Mouse (Mus musculus) adrenal gland, postnatal 4 days (tissue): ENCODE data around the gene Coq2. TPM values are rescaled to one million over a fixed set of nuclear protein-coding genes. Genes with fewer than 3 reads are reported as not detected.

Experiments
- DNase-seq, 2 experiments: peaks; one replicate each; pipeline ENCODE4 v3.0.0; 2021 to 2022; ENCODE audit warnings: low spot score in 2 of 2, mixed read lengths in 2 of 2
- total RNA-seq, 2 experiments: library from RNA; stranded (reverse); gene quantifications; 2 replicates each; pipeline ENCODE4 v1.2.3; 2021

Coq2 gene
- total RNA-seq, 2 experiments from 2014 or later: 56.4 to 57.1 TPM

GRCm38 (mm10) chr5:100663854-100664253 lies 11.1 kb downstream of the Coq2 start:
- DNase-seq: no peak

DNA sequence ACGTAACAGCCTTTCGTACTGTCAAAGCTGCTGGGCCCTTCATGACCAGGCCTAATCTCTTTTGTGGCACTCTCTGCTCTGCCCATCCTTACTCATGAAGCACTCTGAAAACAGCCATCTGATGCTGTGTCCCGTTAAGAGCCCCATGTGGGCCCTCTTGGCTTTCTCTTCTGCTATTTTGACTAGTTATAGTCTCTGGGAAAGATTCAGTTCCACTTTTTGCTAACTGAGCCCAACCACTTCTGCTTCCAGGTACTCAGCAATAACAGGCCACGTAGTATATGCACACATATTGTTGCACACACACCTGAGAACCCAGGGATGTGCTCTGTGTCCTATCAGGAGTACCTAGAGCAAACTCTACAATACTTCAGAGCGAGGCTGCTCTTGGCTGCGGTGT lies 11.9 kb downstream of the Coq2 start:
- no peak for DNase-seq

GRCm38 (mm10) chr5:100658460-100658859 lies 16.5 kb downstream of the Coq2 start:
- no peak for DNase-seq

GRCm38 (mm10) chr5:100656352-100656751 lies 18.6 kb downstream of the Coq2 start:
- DNase-seq: no peak

- no peak for DNase-seq
Measured at GRCm38 (mm10) chr5:100652327-100652726, 22.6 kb downstream of the Coq2 start.

DNA sequence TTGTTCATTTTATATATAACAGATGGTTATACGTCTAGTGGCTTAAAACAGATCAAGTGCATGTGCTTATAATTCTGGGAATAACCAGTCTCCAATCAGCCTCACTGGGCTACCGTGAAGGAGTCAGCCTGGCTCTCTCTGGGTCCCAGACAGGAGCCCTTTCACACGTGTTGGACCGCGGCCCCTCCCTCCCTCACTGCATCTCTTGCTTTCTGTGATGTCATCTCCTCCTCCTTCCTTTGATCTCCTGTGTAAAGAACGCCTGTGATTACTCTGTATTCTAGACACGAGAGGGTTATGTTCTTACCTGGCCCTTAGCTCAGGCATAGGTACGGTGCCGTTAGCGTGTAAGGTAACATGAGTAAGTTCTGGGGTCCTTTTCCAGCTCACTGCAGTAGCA lies 23.5 kb downstream of the Coq2 start:
- no peak for DNase-seq

- DNase-seq: no peak
Measured at GRCm38 (mm10) chr5:100650969-100651368, 24.0 kb downstream of the Coq2 start.

- no peak for DNase-seq
Measured at GRCm38 (mm10) chr5:100648546-100648945, 26.4 kb downstream of the Coq2 start.

- DNase-seq: no peak
Measured at GRCm38 (mm10) chr5:100648046-100648445, 26.9 kb downstream of the Coq2 start.

GRCm38 (mm10) chr5:100646558-100646957 lies 28.4 kb downstream of the Coq2 start:
- DNase-seq: no peak

DNA sequence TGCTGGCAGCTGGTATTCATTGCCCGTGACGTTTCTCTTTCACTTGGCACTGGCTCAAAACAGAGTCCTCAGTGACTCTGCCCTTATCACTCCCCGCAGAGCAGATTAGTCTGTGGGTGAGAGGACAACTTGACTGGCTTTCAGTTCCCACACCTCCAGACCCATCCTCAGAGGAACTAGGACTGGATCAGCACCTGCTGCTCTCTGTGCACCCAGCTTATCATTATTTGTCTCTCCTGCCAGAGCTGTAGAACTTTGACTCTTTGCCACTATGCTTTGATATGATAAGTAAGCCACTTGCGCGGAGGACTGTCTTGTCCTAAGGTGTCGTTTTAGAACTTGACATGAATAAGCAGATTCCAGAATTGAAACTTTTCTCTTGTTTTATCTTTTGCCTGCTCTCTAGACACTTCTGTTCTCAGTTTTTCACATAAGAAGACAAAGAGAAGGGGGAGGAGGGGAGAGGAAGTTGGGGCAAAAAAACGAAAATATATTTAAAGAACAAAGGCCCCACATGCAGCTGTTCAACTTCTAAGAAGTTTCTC lies 30.9 kb downstream of the Coq2 start:
- DNase-seq: no peak

DNA sequence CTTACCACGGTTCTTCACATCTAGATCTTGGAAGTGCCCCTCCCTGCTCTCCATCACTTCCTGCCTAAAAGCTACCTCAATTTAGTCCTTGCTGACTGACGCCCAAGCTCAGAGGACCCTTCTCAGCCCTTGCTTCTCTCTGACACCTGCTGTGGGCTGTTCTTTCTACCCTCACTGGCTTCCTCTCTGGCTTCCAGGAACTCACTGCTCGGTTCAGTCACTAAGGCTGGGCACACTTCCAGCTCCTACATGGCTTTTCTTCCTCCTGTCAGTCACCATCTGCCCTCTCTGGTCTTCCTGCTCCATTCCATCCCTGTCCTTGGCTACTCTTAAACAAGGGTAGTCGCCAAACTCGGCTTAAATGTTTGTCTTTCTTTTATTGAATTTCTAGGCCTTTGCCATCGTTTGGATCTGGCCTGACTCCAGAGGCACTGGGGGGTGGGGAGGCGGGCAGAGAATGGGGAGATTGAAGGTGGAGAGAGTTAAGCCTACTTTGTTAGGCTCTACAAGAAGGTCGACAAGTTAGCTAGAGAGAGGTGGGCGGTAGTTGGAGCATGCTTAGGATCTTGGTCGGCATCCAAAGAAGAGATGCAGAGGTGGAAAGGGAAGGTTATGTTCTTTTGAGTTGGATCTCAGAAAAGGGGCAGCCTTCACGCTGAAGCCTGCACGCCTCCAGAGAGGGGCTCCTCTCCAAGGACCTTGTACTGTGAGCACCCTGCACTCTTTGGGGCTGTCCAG lies 31.5 kb downstream of the Coq2 start:
- no peak for DNase-seq

DNA sequence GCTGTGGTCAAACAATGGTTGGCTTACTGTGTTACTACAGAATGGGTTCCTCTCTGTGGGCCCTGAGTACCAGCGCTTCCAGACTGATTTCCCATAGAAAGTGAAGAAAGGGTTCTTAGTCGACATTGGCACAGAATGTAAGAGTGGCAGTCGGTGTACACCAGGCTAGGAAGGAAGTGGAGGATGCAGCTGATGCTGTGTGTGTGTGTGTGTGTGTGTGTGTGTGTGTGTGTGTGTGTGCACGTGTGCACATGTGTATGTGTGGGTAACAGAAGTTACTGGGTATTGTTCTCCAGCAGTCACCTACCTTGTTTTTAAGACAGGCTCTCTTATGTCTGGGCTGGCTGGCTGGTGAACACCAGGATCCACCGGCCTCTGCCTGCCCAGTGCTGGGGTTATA lies 32.6 kb downstream of the Coq2 start:
- no peak for DNase-seq

- DNase-seq: no peak
Measured at GRCm38 (mm10) chr5:100638483-100638882, 36.5 kb downstream of the Coq2 start.

DNA sequence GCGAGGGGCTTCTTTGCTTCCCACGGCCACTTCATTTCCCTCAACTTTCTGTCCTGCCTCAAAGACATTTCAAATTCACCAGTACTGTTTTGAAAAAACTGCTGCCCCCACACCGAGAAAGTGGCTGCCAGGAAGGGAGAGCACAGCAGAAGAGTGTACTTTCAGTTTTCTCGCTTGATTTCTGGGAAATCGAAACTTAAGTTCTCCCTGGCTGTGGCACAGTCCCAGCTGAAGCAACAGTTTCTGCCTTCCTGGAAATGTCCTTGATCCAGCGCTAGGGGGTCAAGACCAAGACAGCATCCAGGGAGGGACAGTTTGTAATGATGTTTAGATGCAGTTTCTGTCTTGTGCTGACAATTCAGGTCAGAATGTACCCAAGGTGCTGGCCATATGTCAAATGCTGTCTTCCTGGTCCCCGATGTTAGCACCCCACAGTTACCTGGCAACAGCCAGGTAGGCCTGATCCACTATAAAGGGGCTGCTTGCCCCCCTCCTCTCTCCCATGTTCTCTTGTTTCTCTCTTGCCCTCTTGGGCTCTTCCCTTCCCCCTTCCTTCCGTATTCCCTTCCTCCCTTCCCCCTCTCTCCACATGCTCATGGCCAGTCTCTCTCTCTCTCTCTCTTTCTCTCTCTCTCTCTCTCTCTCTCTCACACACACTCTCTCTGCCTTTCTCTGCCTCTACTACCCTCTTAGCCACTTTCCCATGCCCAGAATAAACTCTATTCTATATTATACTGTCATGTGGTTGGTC lies 38.0 kb downstream of the Coq2 start:
- DNase-seq: no peak

DNA sequence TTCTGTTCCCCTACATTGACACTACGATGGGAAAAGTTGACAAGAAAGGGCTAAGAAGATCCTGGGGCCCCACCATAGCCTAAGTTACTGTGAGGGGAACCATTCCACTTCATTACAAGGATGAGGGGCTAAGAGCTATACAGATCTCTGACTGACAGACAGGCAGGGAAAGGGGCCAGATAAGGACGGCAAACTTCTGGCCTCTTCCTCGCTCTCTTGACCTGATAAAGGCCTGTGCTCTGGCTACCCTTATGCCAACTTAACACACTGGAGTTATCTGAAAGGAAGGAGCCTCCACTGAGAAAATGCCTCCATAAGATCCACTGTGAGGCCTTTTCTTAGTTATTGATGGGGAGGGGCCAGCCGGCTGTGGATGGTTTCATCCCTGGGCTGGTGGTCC lies 39.0 kb downstream of the Coq2 start:
- no peak for DNase-seq

DNA sequence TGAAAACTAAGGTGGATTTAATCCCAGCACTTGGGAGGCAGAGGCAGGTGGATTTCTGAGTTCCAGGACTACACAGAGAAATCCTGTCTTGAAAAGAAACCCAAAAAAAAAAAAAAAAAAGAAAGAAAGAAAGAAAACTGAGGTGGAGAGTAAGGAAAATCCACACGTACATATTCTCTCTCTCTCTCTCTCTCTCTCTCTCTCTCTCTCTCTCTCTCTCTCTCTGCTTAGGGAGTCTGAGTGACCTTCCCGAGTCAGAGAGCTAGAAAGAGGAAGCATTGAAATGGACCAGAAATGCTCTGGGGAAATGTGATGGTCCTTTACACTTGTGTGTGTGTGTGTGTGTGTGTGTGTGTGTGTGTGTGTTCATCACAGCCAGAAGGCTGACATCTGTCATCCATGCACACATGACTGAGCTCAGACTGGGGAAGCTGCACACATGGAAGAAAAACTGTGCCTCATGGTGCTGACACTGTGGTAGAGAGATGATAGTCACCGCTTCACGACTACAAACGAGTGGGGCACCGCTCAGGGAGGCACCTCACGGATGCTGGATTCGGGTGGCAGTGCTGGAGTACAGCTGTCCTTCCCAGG lies 40.0 kb downstream of the Coq2 start:
- no peak for DNase-seq

GRCm38 (mm10) chr5:100632540-100633129 lies 42.3 kb downstream of the Coq2 start:
- no peak for DNase-seq

DNA sequence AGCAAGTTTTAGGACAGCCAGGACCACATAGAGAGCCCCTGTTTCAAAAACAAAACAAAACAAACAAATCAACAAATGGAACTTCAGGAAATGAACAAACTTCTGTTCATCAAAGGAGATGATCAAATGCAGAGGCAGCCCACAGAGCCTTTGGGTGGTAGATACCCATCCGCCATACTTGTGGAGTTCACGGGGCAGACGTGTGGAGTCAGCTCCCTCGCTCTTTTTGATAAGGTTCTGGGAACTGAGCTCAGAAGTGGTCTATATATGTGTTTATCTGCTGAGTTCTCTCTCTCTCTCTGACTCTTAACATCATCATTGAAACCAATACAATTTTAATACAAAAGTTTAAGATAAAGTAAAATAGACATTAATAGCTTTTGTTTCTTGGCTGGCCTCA lies 46.1 kb downstream of the Coq2 start:
- DNase-seq: no peak

DNA sequence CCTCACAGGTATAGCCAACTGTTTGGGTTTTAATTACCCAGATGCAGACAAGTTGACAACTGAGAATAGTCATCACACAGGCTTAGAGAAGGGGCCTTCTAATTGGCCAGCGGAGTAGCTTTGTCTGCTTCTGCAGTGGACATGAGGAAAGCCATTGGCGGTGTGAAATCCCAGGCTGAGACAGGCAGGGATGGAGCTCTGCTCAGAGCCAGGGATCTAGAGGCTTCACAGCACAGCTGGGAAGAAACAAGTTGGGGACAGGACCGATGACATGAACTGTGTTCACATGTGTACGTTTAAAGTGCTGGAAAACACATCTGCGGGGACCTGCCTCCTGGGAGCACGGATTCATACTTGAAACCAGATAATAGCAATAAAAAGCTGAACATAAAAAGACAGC lies 48.4 kb downstream of the Coq2 start:
- no peak for DNase-seq

DNA sequence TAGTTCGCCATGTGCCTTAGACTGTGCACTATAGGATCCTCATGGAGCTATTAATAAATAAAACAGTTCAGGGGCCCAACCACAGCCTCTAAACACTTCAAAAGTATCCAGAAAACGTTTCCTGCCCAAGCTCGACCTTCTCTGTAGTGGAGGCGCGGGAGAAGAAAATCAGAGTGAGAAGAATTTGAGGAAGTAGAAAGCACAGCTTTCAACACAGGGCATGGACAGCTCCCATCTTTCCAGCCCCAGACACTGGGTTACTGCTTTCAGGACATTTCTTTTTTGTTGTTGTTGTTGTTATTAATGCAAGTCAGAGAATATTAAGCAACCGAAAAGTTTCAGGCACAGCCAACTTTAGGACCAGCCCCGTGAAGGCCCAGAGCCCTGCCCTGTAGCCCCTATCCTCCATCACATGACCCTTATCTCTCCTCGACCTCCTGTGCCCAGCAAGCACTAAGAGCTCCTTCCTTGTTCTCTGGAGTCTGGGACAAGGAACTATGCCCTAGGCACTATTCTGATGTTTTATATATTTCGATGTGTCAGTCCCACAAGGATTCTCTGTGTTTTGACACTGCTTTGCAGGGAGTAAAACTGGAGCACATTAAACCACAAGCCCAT lies 50.1 kb downstream of the Coq2 start:
- DNase-seq: no peak
